Mouse (Mus musculus) MEL (cell line): Measurements from ENCODE around the gene Rdh16. TPM values are rescaled to one million over a fixed set of nuclear protein-coding genes. Genes with fewer than 3 reads are reported as not detected.

ENCODE experiments used
- DNase-seq: peaks from one replicate; pipeline ENCODE4 v3.0.0; 2011; ENCODE audit warnings: low read depth, low spot score
- H3K27ac ChIP-seq: 2 replicates; pipeline ENCODE4 v1.5.1; 2012; ENCODE audit warnings: low read depth, mild to moderate bottlenecking, control low read depth, low read length, moderate library complexity; ENCODE audit not compliant: control insufficient read depth
- H3K27me3 ChIP-seq, 2 experiments: fragments of 150-350 bp in 1 of 2; sonication (generic) in 1 of 2; 2 replicates each; pipeline ENCODE4 v1.6.1; 2012; ENCODE audit warnings: low read length in 2 of 2, mild to moderate bottlenecking in 2 of 2, improper control_type of control experiment in 1 of 2, moderate library complexity in 1 of 2; ENCODE audit not compliant: insufficient read depth in 2 of 2, control insufficient read depth in 1 of 2
- H3K36me3 ChIP-seq, 2 experiments: 2 replicates each; pipeline ENCODE4 v1.6.1; 2012 to 2014; ENCODE audit warnings: low read length in 2 of 2, improper control_type of control experiment in 1 of 2, inconsistent platforms in 1 of 2, mild to moderate bottlenecking in 1 of 2; ENCODE audit not compliant: insufficient read depth in 2 of 2, control insufficient read depth in 1 of 2
- H3K4me1 ChIP-seq, 2 experiments: fragments of 150-350 bp in 1 of 2; sonication (generic) in 1 of 2; 2 replicates each; pipeline ENCODE4 v1.6.1; 2012; ENCODE audit warnings: low read length in 2 of 2, improper control_type of control experiment in 1 of 2, mild to moderate bottlenecking in 1 of 2; ENCODE audit not compliant: insufficient read depth in 2 of 2, control insufficient read depth in 1 of 2
- H3K4me3 ChIP-seq, 2 experiments: fragments of 150-350 bp in 1 of 2; sonication (generic) in 1 of 2; 2 replicates each; pipeline ENCODE4 v1.5.1; 2012; ENCODE audit warnings: low read depth in 2 of 2, low read length in 2 of 2, mild to moderate bottlenecking in 2 of 2, moderate library complexity in 2 of 2, control low read depth in 1 of 2, improper control_type of control experiment in 1 of 2; ENCODE audit not compliant: control insufficient read depth in 1 of 2, insufficient read depth in 1 of 2
- H3K79me2 ChIP-seq: 2 replicates; pipeline ENCODE4 v1.6.1; 2012; ENCODE audit warnings: mild to moderate bottlenecking, low read length, moderate library complexity; ENCODE audit not compliant: control insufficient read depth, poor library complexity, insufficient read depth
- H3K9ac ChIP-seq: 2 replicates; pipeline ENCODE4 v1.6.1; 2012; ENCODE audit warnings: low read depth, mild to moderate bottlenecking, control low read depth, low read length, moderate library complexity; ENCODE audit not compliant: control insufficient read depth, poor library complexity, severe bottlenecking
- H3K9me3 ChIP-seq: fragments of 150-350 bp; sonication (generic); replicated peaks from 2 replicates; pipeline ENCODE4 v1.6.1; 2012; ENCODE audit warnings: mild to moderate bottlenecking, low read length, improper control_type of control experiment, moderate library complexity; ENCODE audit not compliant: insufficient read depth
- EP300 ChIP-seq, 2 experiments: IDR thresholded peaks; 2 replicates each; pipeline ENCODE4 v1.6.1; 2011; ENCODE audit warnings: improper control_type of control experiment in 2 of 2, low read length in 2 of 2, low read depth in 1 of 2, mild to moderate bottlenecking in 1 of 2
- ETS1 ChIP-seq: IDR thresholded peaks from 2 replicates; pipeline ENCODE4 v1.6.1; 2012; ENCODE audit warnings: low read depth, mild to moderate bottlenecking, inconsistent platforms, low read length, improper control_type of control experiment, moderate library complexity
- GATA1 ChIP-seq: IDR thresholded peaks from 2 replicates; pipeline ENCODE4 v1.6.1; 2011; ENCODE audit warnings: low read depth, low read length, improper control_type of control experiment
- MAFK ChIP-seq: IDR thresholded peaks from 2 replicates; pipeline ENCODE4 v1.6.1; 2011; ENCODE audit warnings: low read depth, mild to moderate bottlenecking, low read length, improper control_type of control experiment, borderline replicate concordance
- MEF2A ChIP-seq: IDR thresholded peaks from 2 replicates; pipeline ENCODE4 v1.6.1; 2014; ENCODE audit warnings: low read depth, mild to moderate bottlenecking, inconsistent platforms, low read length, improper control_type of control experiment; ENCODE audit not compliant: poor library complexity, insufficient replicate concordance, severe bottlenecking; ENCODE audit errors: extremely low read depth
- MXI1 ChIP-seq: IDR thresholded peaks from 2 replicates; pipeline ENCODE4 v1.6.1; 2011; ENCODE audit warnings: mild to moderate bottlenecking, low read depth, low read length, improper control_type of control experiment
- MYB ChIP-seq: IDR thresholded peaks from 2 replicates; pipeline ENCODE4 v1.6.1; 2011; ENCODE audit warnings: mild to moderate bottlenecking, low read depth, low read length, improper control_type of control experiment
- MYC ChIP-seq: IDR thresholded peaks from 2 replicates; pipeline ENCODE4 v1.6.1; 2011; ENCODE audit warnings: low read depth, mild to moderate bottlenecking, low read length, improper control_type of control experiment, moderate library complexity
- POLR2A ChIP-seq, 2 experiments: IDR thresholded peaks; 2 replicates each; pipeline ENCODE4 v1.6.1; 2011 to 2012; ENCODE audit warnings: low read length in 2 of 2, mild to moderate bottlenecking in 2 of 2, control low read depth in 1 of 2, improper control_type of control experiment in 1 of 2, low read depth in 1 of 2, moderate library complexity in 1 of 2; ENCODE audit not compliant: control insufficient read depth in 1 of 2, insufficient read depth in 1 of 2, poor library complexity in 1 of 2
- RCOR1 ChIP-seq: IDR thresholded peaks from 2 replicates; pipeline ENCODE4 v1.6.1; 2012; ENCODE audit warnings: low read depth, mild to moderate bottlenecking, inconsistent platforms, low read length, improper control_type of control experiment
- SMC3 ChIP-seq: IDR thresholded peaks from 2 replicates; pipeline ENCODE4 v1.6.1; 2011; ENCODE audit warnings: low read depth, low read length, improper control_type of control experiment
- TAL1 ChIP-seq: IDR thresholded peaks from 2 replicates; pipeline ENCODE4 v1.6.1; 2012; ENCODE audit warnings: mild to moderate bottlenecking, inconsistent platforms, low read length, moderate library complexity, mixed read lengths
- TBP ChIP-seq: IDR thresholded peaks from 2 replicates; pipeline ENCODE4 v1.8.0; 2011; ENCODE audit warnings: low read depth, low read length, improper control_type of control experiment
- TCF12 ChIP-seq: IDR thresholded peaks from 2 replicates; pipeline ENCODE4 v1.6.1; 2014; ENCODE audit warnings: low read depth, mild to moderate bottlenecking, inconsistent platforms, low read length, improper control_type of control experiment, moderate library complexity
- ZNF384 ChIP-seq: IDR thresholded peaks from 2 replicates; pipeline ENCODE4 v1.6.1; 2012; ENCODE audit warnings: low read depth, mild to moderate bottlenecking, inconsistent platforms, low read length, improper control_type of control experiment
- polyA plus RNA-seq, 2 experiments: library from polyadenylated mRNA; stranded (reverse) in 1 of 2; unstranded in 1 of 2; fragments of >175 nt in 1 of 2; fragments of >200 nt in 1 of 2; gene quantifications; 2 replicates each; pipeline versions ENCODE4 v1.2.1 to v1.2.4; 2012; ENCODE audit warnings: low replicate concordance in 2 of 2, low read depth in 1 of 2; ENCODE audit not compliant: insufficient read length in 2 of 2, insufficient read depth in 1 of 2, missing spikeins in 1 of 2
- total RNA-seq: library from RNA; depleted of rRNA; stranded (reverse); fragments of 300-350 nt; gene quantifications from 2 replicates; pipeline ENCODE4 v1.2.3, GENCODE M21; 2012

The Rdh16 gene
- total and polyA plus RNA-seq, 3 experiments, result not detected

DNA sequence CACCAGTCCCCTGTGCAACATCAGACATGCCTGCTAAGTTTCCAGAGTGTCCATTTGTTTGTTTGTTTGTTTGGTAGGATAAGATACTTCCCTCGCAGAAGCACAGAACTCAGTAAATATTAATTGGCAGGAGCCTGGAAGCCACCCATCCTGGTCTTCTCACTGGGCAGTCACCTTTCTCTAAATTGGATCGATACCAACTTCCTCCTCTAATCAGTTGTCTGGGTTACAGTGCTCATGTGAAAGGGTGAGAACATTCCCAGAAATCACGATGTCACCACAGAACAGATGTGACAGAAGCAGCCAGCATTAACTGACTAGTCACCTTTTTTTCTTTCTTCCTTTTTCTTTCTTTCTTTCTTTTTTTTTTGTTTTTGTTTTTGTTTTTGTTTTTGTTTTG lies 45.7 kb upstream of the Rdh16 start:
- Histone ChIP-seq H3K4me3 (no peak overlapping the region), H3K9ac (no peak overlapping the region), H3K36me3 (peaks cover 0 to 16% of the 10 kb centered on the region in 2 experiments; a peak in 2 of 4 replicates), H3K79me2 (no peaks in the 10 kb centered on the region), H3K9me3 (no peaks in the 10 kb centered on the region), H3K4me1 (peaks cover 0 to 26% of the 10 kb centered on the region in 2 experiments; a peak in 2 of 4 replicates), H3K27ac (no peak overlapping the region), H3K27me3 (peaks cover 0 to 2% of the 10 kb centered on the region in 2 experiments; a peak in 1 of 4 replicates)
- peak; percentile 30 for DNase-seq
- TF ChIP-seq MXI1 (no peak), MEF2A (no peak), ETS1 (peak; percentile 47)

DNA sequence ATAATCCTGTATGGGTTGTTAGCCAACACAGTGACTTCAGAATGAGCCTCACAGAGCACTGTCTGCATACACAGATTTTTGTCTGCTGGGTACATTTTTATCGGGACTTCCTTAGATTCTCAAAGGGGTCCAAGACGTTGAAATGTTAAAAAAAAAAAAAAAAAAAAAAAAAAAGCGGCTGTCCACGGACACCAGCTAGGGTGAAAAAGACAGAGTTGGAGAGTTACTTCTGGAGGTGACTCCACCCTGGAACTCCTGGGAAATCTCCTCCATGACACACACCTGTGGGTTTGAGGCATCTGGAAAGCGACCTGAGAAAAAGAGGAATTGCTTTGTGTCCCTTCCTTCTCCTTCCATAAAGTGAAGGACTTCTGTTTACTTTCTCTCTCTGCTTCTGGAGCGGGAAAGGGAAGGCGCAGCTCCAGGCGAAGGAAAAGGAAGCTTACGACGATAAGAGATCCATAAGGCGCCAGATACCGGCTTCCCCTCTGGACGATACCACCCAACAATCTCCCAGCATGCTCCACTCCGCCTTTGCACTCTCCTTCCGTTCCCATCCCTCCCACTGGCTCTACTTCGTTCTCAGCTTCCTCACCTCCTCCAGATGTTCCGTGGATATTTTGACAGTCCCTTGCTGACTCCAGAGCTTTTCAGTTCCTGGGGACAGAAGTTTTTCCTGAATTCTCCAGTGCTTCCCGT lies 45.0 kb upstream of the Rdh16 start:
- H3K27ac ChIP-seq, result no peak overlapping the region
- H3K4me3 ChIP-seq, result peak overlapping the region; percentile 5 to 23
- no peaks in the 10 kb centered on the region for H3K9me3 ChIP-seq
- H3K9ac ChIP-seq, result peak overlapping the region; percentile 17; the same call in 1 of the 2 replicates
- no peaks in the 10 kb centered on the region for H3K79me2 ChIP-seq
- TF ChIP-seq TBP (peak; percentile 10; the same call in 1 of the 2 replicates), ETS1 (no peak), MYC (no peak), POLR2A (IDR thresholded peaks at IDR 0.05; ENCODE audit: control insufficient read depth in 1 of 2, insufficient read depth in 1 of 2, low read depth in 1 of 2, low read length in 2 of 2, poor library complexity in 1 of 2) (no peak), GATA1 (peak; percentile 64), TAL1 (no peak), MYB (no peak), MEF2A (no peak), ZNF384 (peak; percentile 66; the same call in 1 of the 2 replicates), MAFK (no peak), TCF12 (no peak), EP300 (IDR thresholded peaks at IDR 0.05; ENCODE audit: low read depth in 1 of 2, low read length in 2 of 2) (peak in 1 of 2 experiments; percentile 27; a peak in 1 of 4 replicates), SMC3 (no peak), RCOR1 (no peak)
- TF ChIP-seq, all 39 proteins: peak for 4
- Histone ChIP-seq H3K36me3 (peaks cover 0 to 16% of the 10 kb centered on the region in 2 experiments; a peak in 2 of 4 replicates), H3K4me1 (peaks cover 0 to 26% of the 10 kb centered on the region in 2 experiments; a peak in 2 of 4 replicates), H3K27me3 (peaks cover 2 to 4% of the 10 kb centered on the region in 2 experiments; a peak in 2 of 4 replicates)
- peak; percentile 38 for DNase-seq
